Mouse (Mus musculus) midbrain, embryonic 11.5 days (tissue): ENCODE data around the gene Prr14l. TPM values are rescaled to one million over a fixed set of nuclear protein-coding genes. Genes with fewer than 3 reads are reported as not detected.
"Not testable (repeated sequence)": the region's sequence is repeated elsewhere in the genome, so short reads cannot be mapped to it uniquely, and the experiment has no call there.

Experiments used
- ATAC-seq: fragments of 200-750 bp; cut with Nextera tagmentation; 2 replicates; pipeline ENCODE4 v1.8.0; 2017; ENCODE audit warnings: moderate TSS enrichment, moderate library complexity; ENCODE audit not compliant: low FRiP score
- DNase-seq: peaks from one replicate; pipeline ENCODE4 v3.0.0; 2015; ENCODE audit warnings: low spot score; ENCODE audit errors: missing footprints
- H3K27ac ChIP-seq: fragments of 300-500 bp; sonication (generic); 2 replicates; pipeline ENCODE4 v1.5.1; 2014; ENCODE audit warnings: low read depth, low read length
- H3K27me3 ChIP-seq: fragments of 300-500 bp; sonication (generic); 2 replicates; pipeline ENCODE4 v1.6.1; 2014; ENCODE audit warnings: mild to moderate bottlenecking, low read length, moderate library complexity, mixed read lengths; ENCODE audit not compliant: control insufficient read depth, insufficient read depth
- H3K36me3 ChIP-seq: fragments of 300-500 bp; sonication (generic); 2 replicates; pipeline ENCODE4 v1.6.1; 2014; ENCODE audit warnings: mild to moderate bottlenecking, low read length, moderate library complexity, mixed read lengths; ENCODE audit not compliant: control insufficient read depth, insufficient read depth
- H3K4me1 ChIP-seq: fragments of 300-500 bp; sonication (generic); 2 replicates; pipeline ENCODE4 v1.6.1; 2014; ENCODE audit warnings: low read length; ENCODE audit not compliant: control insufficient read depth, insufficient read depth
- H3K4me2 ChIP-seq: fragments of 300-500 bp; sonication (generic); 2 replicates; pipeline ENCODE4 v1.6.1; 2014; ENCODE audit warnings: mild to moderate bottlenecking, moderate library complexity
- H3K4me3 ChIP-seq: fragments of 300-500 bp; sonication (generic); 2 replicates; pipeline ENCODE4 v1.5.1; 2014; ENCODE audit warnings: low read depth, low read length
- H3K9ac ChIP-seq: fragments of 300-500 bp; sonication (generic); 2 replicates; pipeline ENCODE4 v1.6.1; 2014; ENCODE audit warnings: low read length
- H3K9me3 ChIP-seq: fragments of 300-500 bp; sonication (generic); 2 replicates; pipeline ENCODE4 v1.6.1; 2016; ENCODE audit warnings: low read length; ENCODE audit not compliant: control insufficient read depth
- WGBS: fragments of 180-500 bp; shearing (Covaris S2); extraction: QIAGEN DNeasy Blood & Tissue Kit; methylation state at CpG from one replicate; pipeline ENCODE4 v1.1.7; 2014; 5-methylcytosine and 5-hydroxymethylcytosine counted together
- polyA plus RNA-seq: library from polyadenylated mRNA; unstranded; fragments of >200 nt; fragmentation: Nextera tagmentation; extraction: Ambion mirVana; gene quantifications from 2 replicates; pipeline ENCODE4 v1.2.1, GENCODE M21; 2014

Prr14l gene
- polyA plus RNA-seq, 1 experiment from 2014 or later: 14.8 TPM

GRCm38 (mm10) chr5:32747650-32748375, 106.2 kb downstream of the Prr14l start:
- H3K9ac ChIP-seq: no peak overlapping the region
- no peaks in the 10 kb centered on the region for H3K9me3 ChIP-seq
- ATAC-seq (0 out of 2 replicates have a peak, but pooled peaks have one; percentile 33), DNase-seq (peak; percentile 89)
- no peak overlapping the region for H3K4me2 ChIP-seq
- no peaks in the 10 kb centered on the region for H3K36me3 ChIP-seq
- H3K27me3 ChIP-seq: no peaks in the 10 kb centered on the region
- no peak overlapping the region for H3K27ac ChIP-seq
- WGBS: 65% methylated on average over 6 of the region's 6 CpGs
- H3K4me3 ChIP-seq: no peak overlapping the region
- peaks cover 9% of the 10 kb centered on the region for H3K4me1 ChIP-seq

GRCm38 (mm10) chr5:32745705-32746655, 108.1 kb downstream of the Prr14l start:
- DNase-seq (peak; percentile 88), ATAC-seq (peak; percentile 68)
- H3K4me2 ChIP-seq: peak overlapping the region; percentile 18
- no peaks in the 10 kb centered on the region for H3K9me3 ChIP-seq
- WGBS: 11% methylated on average over 7 of the region's 10 CpGs
- H3K27ac ChIP-seq: no peak overlapping the region
- H3K36me3 ChIP-seq: no peaks in the 10 kb centered on the region
- no peaks in the 10 kb centered on the region for H3K27me3 ChIP-seq
- peaks cover 14% of the 10 kb centered on the region for H3K4me1 ChIP-seq
- peak overlapping the region; percentile 7; the same call in 1 of the 2 replicates for H3K4me3 ChIP-seq
- H3K9ac ChIP-seq: no peak overlapping the region; the same call in 1 of the 2 replicates

GRCm38 (mm10) chr5:32742149-32742548, 111.9 kb downstream of the Prr14l start:
- H3K9ac ChIP-seq: peak overlapping the region; percentile 12; the same call in 1 of the 2 replicates
- peaks cover 14% of the 10 kb centered on the region for H3K4me1 ChIP-seq
- 63% methylated on average over 9 of the region's 9 CpGs for WGBS
- ATAC-seq: peak; percentile 10; the same call in 1 of the 2 replicates
- H3K27ac ChIP-seq: no peak overlapping the region
- H3K9me3 ChIP-seq: no peaks in the 10 kb centered on the region
- H3K4me3 ChIP-seq: no peak overlapping the region
- no peak for DNase-seq
- no peaks in the 10 kb centered on the region for H3K27me3 ChIP-seq
- H3K36me3 ChIP-seq: no peaks in the 10 kb centered on the region
- no peak overlapping the region for H3K4me2 ChIP-seq

GRCm38 (mm10) chr5:32741377-32741776, 112.7 kb downstream of the Prr14l start:
- H3K36me3 ChIP-seq, H3K27me3 ChIP-seq, DNase-seq, H3K4me1 ChIP-seq, H3K9me3 ChIP-seq, H3K9ac ChIP-seq, H3K4me3 ChIP-seq, H3K4me2 ChIP-seq, H3K27ac ChIP-seq: not testable (repeated sequence)
- peak; percentile 36; the same call in 1 of the 2 replicates for ATAC-seq
- 83% methylated on average over 4 of the region's 4 CpGs for WGBS

- DNase-seq, H3K9me3 ChIP-seq, H3K4me3 ChIP-seq, H3K9ac ChIP-seq, H3K4me1 ChIP-seq, H3K27ac ChIP-seq, H3K36me3 ChIP-seq, ATAC-seq, H3K27me3 ChIP-seq, H3K4me2 ChIP-seq: not testable (repeated sequence)
- WGBS: 92% methylated on average over 8 of the region's 8 CpGs
These were observed 113.2 kb downstream of the Prr14l start for GRCm38 (mm10) chr5:32740850-32741249.

GRCm38 (mm10) chr5:32740138-32740537, 113.9 kb downstream of the Prr14l start:
- Histone ChIP-seq H3K4me1 (peaks cover 5% of the 10 kb centered on the region; the same call in 1 of the 2 replicates), H3K9ac (no peak overlapping the region), H3K9me3 (no peaks in the 10 kb centered on the region), H3K4me2 (no peak overlapping the region), H3K4me3 (no peak overlapping the region), H3K27ac (no peak overlapping the region), H3K36me3 (0 out of 2 replicates have a peak, but pooled peaks cover 2% of the 10 kb centered on the region), H3K27me3 (no peaks in the 10 kb centered on the region)
- no peak for ATAC-seq
- no peak for DNase-seq
- WGBS: 97% methylated on average over 3 of the region's 3 CpGs

Other genes with a start within 250 kb of the Prr14l start
- gene Yes1, start 243.1 kb downstream of the Prr14l start, polyA plus RNA-seq: 29.0 and 32.7 TPM in 2 replicates
- gene Pisd, start 68.6 kb downstream of the Prr14l start, polyA plus RNA-seq: 62.7 and 65.4 TPM in 2 replicates
- gene Gm20671, start 27.1 kb downstream of the Prr14l start, polyA plus RNA-seq: not detected in 2 replicates
- gene Depdc5, start 9.4 kb upstream of the Prr14l start, polyA plus RNA-seq: 32.4 and 35.0 TPM in 2 replicates
- 487 and 530 TPM in 2 replicates for gene Ywhah, start 164.6 kb upstream of the Prr14l start, polyA plus RNA-seq
- gene Slc5a1, start 250.0 kb upstream of the Prr14l start, polyA plus RNA-seq: not detected in 2 replicates